Comparison of ENCODE assay signal across 8 mouse cellular contexts in genomic region chr6:47835984-47836521, GRCm38 (mm10). TPM values are rescaled to one million over a fixed set of nuclear protein-coding genes. Genes with fewer than 3 reads are reported as not detected.
DNase-seq lines count a peak whose midpoint lies in the region; ATAC-seq and TF ChIP-seq lines count a peak whose summit lies in the region.

No protein-coding gene starts in this region.

- peak overlapping the region; percentile 95 for H3K4me3 ChIP-seq in bone marrow, adult 2 months (replicated peaks; ENCODE audit: control insufficient read depth, low read depth, low read length)
- H3K4me3 ChIP-seq in embryonic fibroblast, embryonic 13.5 days (ENCODE audit: insufficient read depth, low read length) = peak overlapping the region; percentile 77
- peak overlapping the region; percentile 85 for H3K4me3 ChIP-seq in heart, embryonic 15.5 days
- H3K4me3 ChIP-seq in liver, embryonic 16.5 days (ENCODE audit: low read depth, low read length) = peak overlapping the region; percentile 93
- peak overlapping the region; percentile 96 for H3K4me3 ChIP-seq in neural tube, embryonic 11.5 days (ENCODE audit: low read depth, low read length)
- H3K4me3 ChIP-seq in stomach, embryonic 15.5 days (replicated peaks) = peak overlapping the region; percentile 69

- H3K4me2 ChIP-seq in heart, embryonic 15.5 days = peak overlapping the region; percentile 78
- peak overlapping the region; percentile 91 for H3K4me2 ChIP-seq in liver, embryonic 16.5 days (ENCODE audit: low read depth, low read length)
- peak overlapping the region; percentile 70 for H3K4me2 ChIP-seq in neural tube, embryonic 11.5 days (ENCODE audit: low read depth)
- H3K4me2 ChIP-seq in stomach, embryonic 15.5 days = peak overlapping the region; percentile 58

- peak; percentile 32; the same call in 1 of the 2 replicates for TF ChIP-seq POLR2A in bone marrow, adult 2 months (IDR thresholded peaks at IDR 0.05; ENCODE audit: borderline replicate concordance, control insufficient read depth, low read depth, low read length)
- TF ChIP-seq POLR2A in embryonic fibroblast, embryonic 13.5 days (IDR thresholded peaks at IDR 0.05; ENCODE audit: low read depth, low read length) = 0 out of 2 replicates have a peak, but pooled peaks have one; percentile 38

- H3K36me3 ChIP-seq in heart, embryonic 15.5 days = no peaks in the 10 kb centered on the region
- no peaks in the 10 kb centered on the region for H3K36me3 ChIP-seq in liver, embryonic 16.5 days (ENCODE audit: control insufficient read depth, insufficient read depth)
- no peaks in the 10 kb centered on the region for H3K36me3 ChIP-seq in neural tube, embryonic 11.5 days (ENCODE audit: control insufficient read depth, insufficient read depth, low read length)
- no peaks in the 10 kb centered on the region for H3K36me3 ChIP-seq in stomach, embryonic 15.5 days

- peak; percentile 74 for ATAC-seq in heart, embryonic 15.5 days (replicated peaks; ENCODE audit: insufficient number of reproducible peaks, insufficient read depth, low FRiP score, low read depth)
- peak; percentile 66 for ATAC-seq in liver, embryonic 16.5 days (ENCODE audit: low read depth)
- ATAC-seq in neural tube, embryonic 11.5 days (ENCODE audit: insufficient read depth, low FRiP score, low TSS enrichment) = peak; percentile 86
- ATAC-seq in stomach, embryonic 15.5 days (ENCODE audit: insufficient read depth, low FRiP score, low read depth) = peak; percentile 73

- H3K9me3 ChIP-seq in heart, embryonic 15.5 days (replicated peaks) = no peaks in the 10 kb centered on the region
- no peaks in the 10 kb centered on the region for H3K9me3 ChIP-seq in liver, embryonic 16.5 days (replicated peaks; ENCODE audit: control insufficient read depth, low read length)
- no peaks in the 10 kb centered on the region for H3K9me3 ChIP-seq in neural tube, embryonic 11.5 days (ENCODE audit: control insufficient read depth, low read length)
- H3K9me3 ChIP-seq in stomach, embryonic 15.5 days = no peaks in the 10 kb centered on the region

- 0 out of 2 replicates have a peak, but pooled peaks have one; percentile 10 for TF ChIP-seq CTCF in bone marrow, adult 2 months (IDR thresholded peaks at IDR 0.05; ENCODE audit: control insufficient read depth, insufficient read depth, low read length)
- no peak for TF ChIP-seq CTCF in embryonic fibroblast, embryonic 13.5 days (IDR thresholded peaks at IDR 0.05; ENCODE audit: borderline replicate concordance, insufficient read depth, low read length)

- H3K27ac ChIP-seq in bone marrow, adult 2 months (ENCODE audit: control insufficient read depth, insufficient read depth, low read depth, low read length, poor library complexity) = peak overlapping the region; percentile 96
- H3K27ac ChIP-seq in embryonic fibroblast, embryonic 13.5 days (ENCODE audit: insufficient read depth, low read length) = peak overlapping the region; percentile 81
- H3K27ac ChIP-seq in heart, embryonic 15.5 days = peak overlapping the region; percentile 96
- peak overlapping the region; percentile 92 for H3K27ac ChIP-seq in liver, embryonic 16.5 days (ENCODE audit: low read length)
- H3K27ac ChIP-seq in neural tube, embryonic 11.5 days (ENCODE audit: low read depth, low read length) = peak overlapping the region; percentile 94
- H3K27ac ChIP-seq in stomach, embryonic 15.5 days = peak overlapping the region; percentile 96

- H3K9ac ChIP-seq in heart, embryonic 15.5 days = peak overlapping the region; percentile 95
- peak overlapping the region; percentile 83 for H3K9ac ChIP-seq in liver, embryonic 16.5 days (ENCODE audit: low read depth, low read length)
- H3K9ac ChIP-seq in neural tube, embryonic 11.5 days (ENCODE audit: low read length) = peak overlapping the region; percentile 94
- peak overlapping the region; percentile 81 for H3K9ac ChIP-seq in stomach, embryonic 15.5 days

- no peaks in the 10 kb centered on the region for H3K27me3 ChIP-seq in heart, embryonic 15.5 days
- H3K27me3 ChIP-seq in liver, embryonic 16.5 days (ENCODE audit: control insufficient read depth, insufficient read depth, low read depth, low read length) = no peaks in the 10 kb centered on the region
- no peaks in the 10 kb centered on the region for H3K27me3 ChIP-seq in neural tube, embryonic 11.5 days (ENCODE audit: control insufficient read depth, insufficient read depth, low read length)
- H3K27me3 ChIP-seq in stomach, embryonic 15.5 days (replicated peaks) = no peaks in the 10 kb centered on the region

- under 1% methylated on average over 49 of the region's 49 CpGs for WGBS in bone marrow, adult 2 months
- under 1% methylated on average over 48 of the region's 49 CpGs for WGBS in heart, embryonic 15.5 days
- under 1% methylated on average over 49 of the region's 49 CpGs for WGBS in liver, embryonic 16.5 days (ENCODE audit: insufficient replicate concordance)
- WGBS in neural tube, embryonic 11.5 days = under 1% methylated on average over 34 of the region's 49 CpGs
- WGBS in stomach, embryonic 15.5 days = under 1% methylated on average over 49 of the region's 49 CpGs

- no peaks in the 10 kb centered on the region; the same call in 1 of the 2 replicates for H3K4me1 ChIP-seq in bone marrow, adult 2 months (ENCODE audit: control insufficient read depth, insufficient read depth, low read length)
- H3K4me1 ChIP-seq in embryonic fibroblast, embryonic 13.5 days (ENCODE audit: control insufficient read depth, insufficient read depth, low read length) = no peaks in the 10 kb centered on the region; the same call in 1 of the 2 replicates
- peaks cover 14% of the 10 kb centered on the region for H3K4me1 ChIP-seq in heart, embryonic 15.5 days (replicated peaks)
- H3K4me1 ChIP-seq in liver, embryonic 16.5 days (ENCODE audit: control insufficient read depth, low read depth, low read length) = peaks cover 23% of the 10 kb centered on the region
- no peaks in the 10 kb centered on the region for H3K4me1 ChIP-seq in neural tube, embryonic 11.5 days (ENCODE audit: control insufficient read depth, insufficient read depth, low read length)
- H3K4me1 ChIP-seq in stomach, embryonic 15.5 days = peaks cover 7% of the 10 kb centered on the region; the same call in 1 of the 2 replicates

- DNase-seq in CD4-positive, CD25-positive, alpha-beta regulatory T cell, adult 2 months (ENCODE audit: low read depth, low spot score) = peak; percentile 64
- peak; percentile 67 for DNase-seq in kidney, postnatal 14 days
- peak; percentile 70 for DNase-seq in neural tube, embryonic 11.5 days (ENCODE audit: low spot score)

RNA-seq across cellular contexts. Expression of gene Zfp398, which starts 0.6 kb away (rescaled TPM):
- 2.3 and 5.7 TPM in 2 replicates for polyA plus RNA-seq in bone marrow, adult 2 months (2011; ENCODE audit: insufficient read depth, insufficient read length, low replicate concordance, missing spikeins)
- 6.4 and 8.1 TPM in 2 replicates for polyA plus RNA-seq in embryonic fibroblast, embryonic 13.5 days (2011; ENCODE audit: insufficient read length, low read depth, missing spikeins)
- 4.0 and 5.8 TPM in 2 replicates for polyA plus RNA-seq in heart, embryonic 15.5 days (2015; fragmentation: Nextera tagmentation; extraction: Ambion mirVana)
- polyA plus RNA-seq in liver, embryonic 16.5 days (2015; fragmentation: Nextera tagmentation; extraction: Ambion mirVana) = 1.6 and 1.9 TPM in 2 replicates
- 9.9 TPM in 2 replicates for polyA plus RNA-seq in neural tube, embryonic 11.5 days (2014; fragmentation: Nextera tagmentation; extraction: Ambion mirVana)
- 9.0 and 9.2 TPM in 2 replicates for polyA plus RNA-seq in stomach, embryonic 15.5 days (2015; fragmentation: Nextera tagmentation; extraction: Ambion mirVana)

RNA-seq across cellular contexts. Expression of gene Zfp786, which starts 5.4 kb away (rescaled TPM):
- polyA plus RNA-seq in bone marrow, adult 2 months (2011; ENCODE audit: insufficient read depth, insufficient read length, low replicate concordance, missing spikeins) = not detected in 2 replicates
- 0.60 and 0.72 TPM in 2 replicates for polyA plus RNA-seq in embryonic fibroblast, embryonic 13.5 days (2011; ENCODE audit: insufficient read length, low read depth, missing spikeins)
- polyA plus RNA-seq in heart, embryonic 15.5 days (2015; fragmentation: Nextera tagmentation; extraction: Ambion mirVana) = 1.1 and 1.8 TPM in 2 replicates
- polyA plus RNA-seq in liver, embryonic 16.5 days (2015; fragmentation: Nextera tagmentation; extraction: Ambion mirVana) = 0.37 and 0.40 TPM in 2 replicates
- 5.9 and 6.9 TPM in 2 replicates for polyA plus RNA-seq in neural tube, embryonic 11.5 days (2014; fragmentation: Nextera tagmentation; extraction: Ambion mirVana)
- polyA plus RNA-seq in stomach, embryonic 15.5 days (2015; fragmentation: Nextera tagmentation; extraction: Ambion mirVana) = 3.2 and 3.5 TPM in 2 replicates

RNA-seq across cellular contexts. Expression of gene Pdia4, which starts 22.8 kb away (rescaled TPM):
- polyA plus RNA-seq in bone marrow, adult 2 months (2011; ENCODE audit: insufficient read depth, insufficient read length, low replicate concordance, missing spikeins) = 14.3 and 39.4 TPM in 2 replicates
- 324 and 337 TPM in 2 replicates for polyA plus RNA-seq in embryonic fibroblast, embryonic 13.5 days (2011; ENCODE audit: insufficient read length, low read depth, missing spikeins)
- polyA plus RNA-seq in heart, embryonic 15.5 days (2015; fragmentation: Nextera tagmentation; extraction: Ambion mirVana) = 131 and 161 TPM in 2 replicates
- 132 and 136 TPM in 2 replicates for polyA plus RNA-seq in liver, embryonic 16.5 days (2015; fragmentation: Nextera tagmentation; extraction: Ambion mirVana)
- 273 and 304 TPM in 2 replicates for polyA plus RNA-seq in neural tube, embryonic 11.5 days (2014; fragmentation: Nextera tagmentation; extraction: Ambion mirVana)
- polyA plus RNA-seq in stomach, embryonic 15.5 days (2015; fragmentation: Nextera tagmentation; extraction: Ambion mirVana) = 280 and 318 TPM in 2 replicates

RNA-seq across cellular contexts. Expression of gene Zfp282, which starts 41.0 kb away (rescaled TPM):
- polyA plus RNA-seq in bone marrow, adult 2 months (2011; ENCODE audit: insufficient read depth, insufficient read length, low replicate concordance, missing spikeins) = 2.7 and 2.9 TPM in 2 replicates
- 8.0 and 9.6 TPM in 2 replicates for polyA plus RNA-seq in embryonic fibroblast, embryonic 13.5 days (2011; ENCODE audit: insufficient read length, low read depth, missing spikeins)
- 7.6 and 10.8 TPM in 2 replicates for polyA plus RNA-seq in heart, embryonic 15.5 days (2015; fragmentation: Nextera tagmentation; extraction: Ambion mirVana)
- 2.4 and 2.7 TPM in 2 replicates for polyA plus RNA-seq in liver, embryonic 16.5 days (2015; fragmentation: Nextera tagmentation; extraction: Ambion mirVana)
- polyA plus RNA-seq in neural tube, embryonic 11.5 days (2014; fragmentation: Nextera tagmentation; extraction: Ambion mirVana) = 15.5 and 15.6 TPM in 2 replicates
- polyA plus RNA-seq in stomach, embryonic 15.5 days (2015; fragmentation: Nextera tagmentation; extraction: Ambion mirVana) = 14.6 and 16.4 TPM in 2 replicates

Comparison
In these comparisons a context has a peak if more than half of its experiments do, and no peak if none do; other contexts are left out.
1. Peak in every context shown above with its lines: DNase-seq, ATAC-seq, H3K4me3 ChIP-seq and H3K27ac ChIP-seq.